Mouse (Mus musculus): ENCODE data around the gene Pars2. TPM values are rescaled to one million over a fixed set of nuclear protein-coding genes. Genes with fewer than 3 reads are reported as not detected.

The Pars2 gene
- polyA plus RNA-seq, 1 experiment from 2014 or later = 12.5 TPM

DNA sequence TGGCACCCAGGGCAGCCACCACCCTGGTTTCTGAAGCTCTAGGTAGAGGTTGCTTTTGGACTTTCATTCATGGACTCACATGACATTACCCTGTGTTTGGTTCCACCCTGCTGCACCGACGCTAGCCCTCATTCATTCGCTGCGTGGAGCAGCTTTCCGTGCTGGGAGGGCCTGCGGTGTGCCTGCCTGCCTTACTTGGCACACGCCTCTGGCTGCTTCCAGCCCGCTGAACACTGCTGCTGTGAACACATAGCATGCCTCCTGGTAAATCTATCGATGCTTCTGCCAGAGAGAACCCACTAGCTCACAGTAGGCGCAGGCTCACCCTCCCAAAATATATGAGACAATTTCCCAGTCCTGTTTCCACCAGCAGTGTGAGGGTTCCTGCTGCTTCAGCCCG is 53.5 kb downstream of the Pars2 start:
- DNase-seq (ENCODE audit: low spot score) = no peak
- no peaks in the 10 kb centered on the region for H3K36me3 ChIP-seq (ENCODE audit: control insufficient read depth, insufficient read depth, low read length)
- 69% methylated on average over 11 of the region's 11 CpGs for whole genome bisulfite sequencing
- no peak overlapping the region for H3K27ac ChIP-seq (ENCODE audit: low read depth, low read length)
- H3K4me1 ChIP-seq (ENCODE audit: control insufficient read depth, insufficient read depth, low read length) = no peaks in the 10 kb centered on the region
- H3K4me2 ChIP-seq (ENCODE audit: low read depth) = no peak overlapping the region
- no peaks in the 10 kb centered on the region for H3K9me3 ChIP-seq (ENCODE audit: control insufficient read depth, low read length)
- H3K9ac ChIP-seq (ENCODE audit: low read length) = no peak overlapping the region
- H3K27me3 ChIP-seq (ENCODE audit: control insufficient read depth, insufficient read depth, low read length) = no peaks in the 10 kb centered on the region
- no peak for ATAC-seq (ENCODE audit: insufficient read depth, low FRiP score, low TSS enrichment)
- no peak overlapping the region for H3K4me3 ChIP-seq (ENCODE audit: low read depth, low read length)

Other genes starting within 250 kb of the Pars2 start
- 1.1 and 1.2 TPM in 2 replicates for gene Pcsk9, start 186.7 kb upstream of the Pars2 start, polyA plus RNA-seq (2014; fragmentation: Nextera tagmentation; extraction: Ambion mirVana)
- gene Bsnd, start 158.8 kb upstream of the Pars2 start, polyA plus RNA-seq (2014; fragmentation: Nextera tagmentation; extraction: Ambion mirVana) = not detected in 2 replicates
- gene Dhcr24, start 90.0 kb upstream of the Pars2 start, polyA plus RNA-seq (2014; fragmentation: Nextera tagmentation; extraction: Ambion mirVana) = 28.2 and 30.4 TPM in 2 replicates
- gene Lexm, start 33.8 kb upstream of the Pars2 start, polyA plus RNA-seq (2014; fragmentation: Nextera tagmentation; extraction: Ambion mirVana) = 0.20 and 0.27 TPM in 2 replicates
- gene Ttc22, start 28.6 kb upstream of the Pars2 start, polyA plus RNA-seq (2014; fragmentation: Nextera tagmentation; extraction: Ambion mirVana) = 0.36 and 0.39 TPM in 2 replicates
- gene Ttc4, start 27.9 kb downstream of the Pars2 start, polyA plus RNA-seq (2014; fragmentation: Nextera tagmentation; extraction: Ambion mirVana) = 96.0 and 114 TPM in 2 replicates
- gene Mroh7, start 79.9 kb downstream of the Pars2 start, polyA plus RNA-seq (2014; fragmentation: Nextera tagmentation; extraction: Ambion mirVana) = not detected in 2 replicates
- not detected in 2 replicates for gene Fam151a, start 82.8 kb downstream of the Pars2 start, polyA plus RNA-seq (2014; fragmentation: Nextera tagmentation; extraction: Ambion mirVana)
- 1.4 and 1.8 TPM in 2 replicates for gene Acot11, start 153.9 kb downstream of the Pars2 start, polyA plus RNA-seq (2014; fragmentation: Nextera tagmentation; extraction: Ambion mirVana)

All from neural tube, embryonic 11.5 days (tissue).